Mouse (Mus musculus) heart, embryonic 12.5 days (tissue): ENCODE measurements around the gene Amotl2. TPM values are rescaled to one million over a fixed set of nuclear protein-coding genes. Genes with fewer than 3 reads are reported as not detected.
A peak's percentile ranks its signal among the peaks of the same experiment; 100 is the strongest.

Experiments used
- ATAC-seq: fragments of 200-750 bp; cut with Nextera tagmentation; 2 replicates; pipeline ENCODE4 v1.8.0; 2017; ENCODE audit warnings: moderate TSS enrichment, moderate library complexity; ENCODE audit not compliant: insufficient number of reproducible peaks, low FRiP score
- H3K27ac ChIP-seq: fragments of 300-500 bp; sonication (generic); 2 replicates; pipeline ENCODE4 v1.5.1; 2016; ENCODE audit warnings: mild to moderate bottlenecking, moderate library complexity; ENCODE audit not compliant: poor library complexity, severe bottlenecking
- H3K27me3 ChIP-seq: fragments of 300-500 bp; sonication (generic); replicated peaks from 2 replicates; pipeline ENCODE4 v1.6.1; 2016; ENCODE audit warnings: mild to moderate bottlenecking, moderate library complexity
- H3K36me3 ChIP-seq: fragments of 300-500 bp; sonication (generic); 2 replicates; pipeline ENCODE4 v1.6.1; 2016; ENCODE audit warnings: mild to moderate bottlenecking, moderate library complexity
- H3K4me1 ChIP-seq: fragments of 300-500 bp; sonication (generic); replicated peaks from 2 replicates; pipeline ENCODE4 v1.6.1; 2016; ENCODE audit warnings: mild to moderate bottlenecking
- H3K4me2 ChIP-seq: fragments of 300-500 bp; sonication (generic); 2 replicates; pipeline ENCODE4 v1.6.1; 2016; ENCODE audit warnings: mild to moderate bottlenecking, moderate library complexity
- H3K4me3 ChIP-seq: fragments of 300-500 bp; sonication (generic); 2 replicates; pipeline ENCODE4 v1.5.1; 2016; ENCODE audit warnings: mild to moderate bottlenecking
- H3K9ac ChIP-seq: fragments of 300-500 bp; sonication (generic); 2 replicates; pipeline ENCODE4 v1.6.1; 2016; ENCODE audit warnings: mild to moderate bottlenecking, moderate library complexity
- H3K9me3 ChIP-seq: fragments of 300-500 bp; sonication (generic); replicated peaks from 2 replicates; pipeline ENCODE4 v1.6.1; 2016; ENCODE audit warnings: mild to moderate bottlenecking, moderate library complexity
- WGBS: fragments of 180-500 bp; shearing (Covaris S2); methylation state at CpG from one replicate; pipeline ENCODE4 v1.1.7; 2016; 5-methylcytosine and 5-hydroxymethylcytosine counted together
- polyA plus RNA-seq: library from polyadenylated mRNA; unstranded; fragments of >200 nt; fragmentation: Nextera tagmentation; extraction: Ambion mirVana; gene quantifications from 2 replicates; pipeline ENCODE4 v1.2.1, GENCODE M21; 2016

Gene Amotl2
- polyA plus RNA-seq, 1 experiment from 2014 or later = 59.2 TPM

- Histone ChIP-seq H3K36me3 (no peaks in the 10 kb centered on the region), H3K27ac (peak overlapping the region; percentile 73), H3K4me3 (no peak overlapping the region), H3K9me3 (no peaks in the 10 kb centered on the region), H3K9ac (no peak overlapping the region), H3K27me3 (no peaks in the 10 kb centered on the region), H3K4me2 (peak overlapping the region; percentile 43), H3K4me1 (peaks cover 62% of the 10 kb centered on the region)
- 6% methylated on average over 15 of the region's 15 CpGs for WGBS
- ATAC-seq = peak; percentile 74
Measured at GRCm38 (mm10) chr9:102779493-102779892, 63.0 kb downstream of the Amotl2 start.

Other genes starting within 250 kb of the Amotl2 start
- 0.94 and 2.1 TPM in 2 replicates for gene Ky, start 210.9 kb upstream of the Amotl2 start, polyA plus RNA-seq
- 227 and 238 TPM in 2 replicates for gene Anapc13, start 90.4 kb upstream of the Amotl2 start, polyA plus RNA-seq
- gene Cep63, start 90.1 kb upstream of the Amotl2 start, polyA plus RNA-seq = 44.2 and 51.4 TPM in 2 replicates
- 14.5 and 15.2 TPM in 2 replicates for gene Ryk, start 118.2 kb downstream of the Amotl2 start, polyA plus RNA-seq